Mouse (Mus musculus) ES-Bruce4 (cell line): ENCODE results near the gene Eml3. TPM values are rescaled to one million over a fixed set of nuclear protein-coding genes. Genes with fewer than 3 reads are reported as not detected.
A peak's percentile ranks its signal among the peaks of the same experiment; 100 is the strongest.

ENCODE experiments used
- H3K27ac ChIP-seq: 2 replicates; pipeline ENCODE4 v1.5.1; 2012; ENCODE audit warnings: low read length, inconsistent platforms; ENCODE audit not compliant: insufficient read depth
- H3K27me3 ChIP-seq: 2 replicates; pipeline ENCODE4 v1.6.1; 2012; ENCODE audit warnings: mild to moderate bottlenecking, low read length, inconsistent platforms; ENCODE audit not compliant: control insufficient read depth, poor library complexity, insufficient read depth, severe bottlenecking
- H3K36me3 ChIP-seq: 2 replicates; pipeline ENCODE4 v1.6.1; 2012; ENCODE audit warnings: inconsistent platforms, mild to moderate bottlenecking, low read length, moderate library complexity; ENCODE audit not compliant: control insufficient read depth, poor library complexity, insufficient read depth, severe bottlenecking
- H3K4me1 ChIP-seq: one replicate; pipeline ENCODE4 v1.8.1; 2011; ENCODE audit warnings: low read length; ENCODE audit not compliant: control insufficient read depth, insufficient read depth
- H3K4me3 ChIP-seq: 2 replicates; pipeline ENCODE4 v1.5.1; 2011; ENCODE audit warnings: low read depth, mild to moderate bottlenecking, low read length
- H3K9ac ChIP-seq: 2 replicates; pipeline ENCODE4 v1.6.1; 2012; ENCODE audit warnings: low read depth, mild to moderate bottlenecking, inconsistent platforms; ENCODE audit not compliant: poor library complexity, severe bottlenecking
- H3K9me3 ChIP-seq: replicated peaks from 2 replicates; pipeline ENCODE4 v1.6.1; 2012; ENCODE audit warnings: mild to moderate bottlenecking, low read length, inconsistent platforms; ENCODE audit not compliant: control insufficient read depth, poor library complexity, insufficient read depth, severe bottlenecking
- CTCF ChIP-seq: IDR thresholded peaks from one replicate; pipeline ENCODE4 v1.8.1; 2011; ENCODE audit warnings: low read depth, low read length
- EP300 ChIP-seq: IDR thresholded peaks from 2 replicates; pipeline ENCODE4 v1.6.1; 2011; ENCODE audit warnings: low read depth, low read length; ENCODE audit not compliant: insufficient read depth
- POLR2A ChIP-seq: IDR thresholded peaks from one replicate; pipeline ENCODE4 v1.8.1; 2011; ENCODE audit warnings: low read length; ENCODE audit not compliant: insufficient read depth
- polyA plus RNA-seq: library from polyadenylated mRNA; stranded (reverse); fragments of >200 nt; gene quantifications from 2 replicates; pipeline ENCODE4 v1.2.4, GENCODE M21; 2011; ENCODE audit warnings: low read depth; ENCODE audit not compliant: missing spikeins, insufficient read depth, insufficient read length

Eml3 gene
- 19.2 and 20.4 TPM in 2 replicates for polyA plus RNA-seq

GRCm38 (mm10) chr19:8929224-8930088, at the start of gene Eml3, which contains the start of gene Rom1:
TSS of gene Eml3 (plus strand) at chr19:8929552.
TSS of gene Rom1 (minus strand) at chr19:8929356.
- H3K27ac ChIP-seq, result no peak within 1 kb of the TSS
- peak within 1 kb of the TSS; percentile 63 for H3K4me3 ChIP-seq
- TF ChIP-seq CTCF, result peak; percentile 29
- no peak for TF ChIP-seq POLR2A
- H3K27me3 ChIP-seq, result no peaks in the 10 kb centered on the region
- no peaks in the 10 kb centered on the region for H3K4me1 ChIP-seq
- H3K9me3 ChIP-seq, result no peaks in the 10 kb centered on the region
- H3K9ac ChIP-seq, result peak within 1 kb of the TSS; percentile 93
- H3K36me3 ChIP-seq, result no peaks in the 10 kb centered on the region

- Histone ChIP-seq H3K27me3 (no peaks in the 10 kb centered on the region), H3K9me3 (no peaks in the 10 kb centered on the region), H3K4me1 (peaks cover 1% of the 10 kb centered on the region), H3K4me3 (peak within 1 kb of the TSS; percentile 87), H3K27ac (peak within 1 kb of the TSS; percentile 46; the same call in 1 of the 2 replicates), H3K36me3 (peaks cover 9% of the 10 kb centered on the region), H3K9ac (peak within 1 kb of the TSS; percentile 65)
- TF ChIP-seq EP300 (peak; percentile 59; the same call in 1 of the 2 replicates), POLR2A (peak; percentile 66), CTCF (no peak)
Measured at GRCm38 (mm10) chr19:8880311-8881033, 48.9 kb upstream of the Eml3 start, which contains the start of gene Uqcc3. TSS of gene Uqcc3 (minus strand) at chr19:8880923.

- peaks cover 1% of the 10 kb centered on the region for H3K4me1 ChIP-seq
- H3K4me3 ChIP-seq, result peak overlapping the region; percentile 87
- H3K27ac ChIP-seq, result peak overlapping the region; percentile 46; the same call in 1 of the 2 replicates
- no peaks in the 10 kb centered on the region for H3K9me3 ChIP-seq
- peaks cover 8% of the 10 kb centered on the region; the same call in 1 of the 2 replicates for H3K36me3 ChIP-seq
- no peak for TF ChIP-seq CTCF
- no peak for TF ChIP-seq EP300
- no peak for TF ChIP-seq POLR2A
- H3K27me3 ChIP-seq, result no peaks in the 10 kb centered on the region
- H3K9ac ChIP-seq, result peak overlapping the region; percentile 65
Measured at GRCm38 (mm10) chr19:8881034-8881392, 48.3 kb upstream of the Eml3 start.

- H3K9ac ChIP-seq, result no peak within 1 kb of the TSS
- H3K9me3 ChIP-seq, result no peaks in the 10 kb centered on the region
- TF ChIP-seq POLR2A, result no peak
- no peak for TF ChIP-seq EP300
- no peak for TF ChIP-seq CTCF
- no peaks in the 10 kb centered on the region for H3K27me3 ChIP-seq
- peaks cover 1% of the 10 kb centered on the region for H3K4me1 ChIP-seq
- peaks cover 10% of the 10 kb centered on the region for H3K36me3 ChIP-seq
- no peak within 1 kb of the TSS for H3K27ac ChIP-seq
- no peak within 1 kb of the TSS for H3K4me3 ChIP-seq
Measured at GRCm38 (mm10) chr19:8883616-8884015, 45.7 kb upstream of the Eml3 start, which contains the start of the genes Lbhd1 and Gm49403. TSS of gene Lbhd1 (plus strand) at chr19:8883732. TSS of gene Gm49403 (plus strand) at chr19:8883930.

- Histone ChIP-seq H3K4me1 (peaks cover 3% of the 10 kb centered on the region), H3K4me3 (peak overlapping the region; percentile 98), H3K27me3 (no peaks in the 10 kb centered on the region), H3K36me3 (peaks cover 29% of the 10 kb centered on the region), H3K9me3 (no peaks in the 10 kb centered on the region), H3K9ac (peak overlapping the region; percentile 99), H3K27ac (peak overlapping the region; percentile 93)
- no peak for TF ChIP-seq EP300
- no peak for TF ChIP-seq CTCF
- TF ChIP-seq POLR2A, result no peak
Measured at GRCm38 (mm10) chr19:8886916-8887584, 42.3 kb upstream of the Eml3 start.
